Mouse (Mus musculus) right cerebral cortex, adult 18-20 months (tissue): ENCODE measurements around the gene Col7a1.

Experiments
- DNase-seq: peaks from one replicate; pipeline ENCODE4 v3.0.0; 2022; ENCODE audit warnings: mixed read lengths

Col7a1 gene

DNA sequence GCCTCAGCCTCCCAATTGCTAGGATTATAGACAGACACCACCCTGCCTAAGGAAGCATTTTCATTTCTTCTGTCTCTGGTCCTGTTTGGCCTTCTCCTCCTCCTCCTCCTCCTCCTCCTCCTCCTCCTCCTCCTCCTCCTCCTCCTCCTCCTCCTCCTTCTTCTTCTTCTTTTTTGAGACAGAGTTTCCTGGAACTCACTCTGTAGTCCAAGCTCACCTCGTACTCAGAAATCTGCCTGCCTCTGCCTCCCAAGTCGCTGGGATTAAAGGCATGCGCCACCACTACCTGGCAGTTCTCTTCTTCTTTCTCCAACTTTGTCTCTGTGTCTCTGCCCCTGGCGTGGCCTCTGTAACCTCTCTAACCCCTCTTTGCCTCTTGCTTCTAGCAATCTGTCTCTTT lies 32.3 kb downstream of the Col7a1 start, which contains the start of gene Ucn2:
Gene Ucn2 (plus strand): TSS at position 301 of the 400 bp plus-strand sequence.
- no peak for DNase-seq

GRCm38 (mm10) chr9:108987704-108988350 lies 34.4 kb downstream of the Col7a1 start:
- DNase-seq = no peak

DNA sequence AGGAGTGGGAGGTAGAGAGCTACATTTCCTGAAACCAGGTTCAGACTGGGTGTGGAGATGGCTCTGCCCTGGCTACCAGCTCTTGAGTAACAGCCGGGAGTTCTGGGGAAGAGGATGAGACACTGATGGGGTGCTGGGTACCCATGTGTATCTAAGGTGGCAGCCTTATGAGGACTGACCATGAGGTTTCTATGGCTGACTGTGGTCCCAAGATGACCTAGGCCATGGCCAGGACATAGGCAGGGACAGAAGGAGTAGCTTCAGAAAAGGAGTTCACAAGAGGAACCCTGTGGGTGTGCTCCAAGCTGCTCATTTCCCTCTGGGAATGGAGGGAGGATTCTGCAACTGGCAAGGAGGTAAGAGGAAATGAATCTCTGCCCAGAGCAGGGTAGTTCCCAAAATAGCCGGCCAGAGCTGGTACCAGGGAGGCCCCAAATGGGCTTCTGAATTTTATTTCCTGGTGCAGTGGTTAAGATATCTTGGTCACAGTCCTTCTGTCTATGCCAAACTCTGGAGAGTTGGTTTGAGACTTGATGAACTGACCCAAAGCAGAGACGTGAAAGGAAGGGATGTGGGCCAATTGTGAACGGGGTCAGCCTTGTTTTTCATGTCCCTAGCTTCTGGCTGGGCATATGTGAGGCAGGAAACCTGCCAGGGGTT lies 36.5 kb downstream of the Col7a1 start:
- no peak for DNase-seq

DNA sequence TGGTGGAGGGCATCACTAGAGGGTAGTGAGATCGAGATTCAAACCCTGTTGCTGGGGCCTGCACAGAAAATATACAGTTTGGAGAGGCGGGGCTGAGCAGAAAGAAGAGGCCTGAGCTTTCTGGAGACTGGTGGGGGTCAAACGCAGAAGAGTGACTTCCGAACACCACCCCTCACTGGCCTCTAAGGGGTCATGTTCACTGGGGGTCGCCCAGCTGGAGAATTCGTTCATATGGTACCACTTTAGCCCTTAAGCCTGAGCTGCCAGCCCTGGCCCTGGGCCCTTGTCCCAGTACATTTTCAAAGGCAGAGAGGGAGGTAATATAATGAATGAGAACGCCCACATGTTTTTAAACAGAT lies 37.1 kb downstream of the Col7a1 start:
- no peak for DNase-seq

- DNase-seq = peak; percentile 96
These were observed 38.2 kb downstream of the Col7a1 start, which contains the start of gene Pfkfb4 for GRCm38 (mm10) chr9:108991428-108992084. Gene Pfkfb4 (plus strand): TSS chr9:108991778.

GRCm38 (mm10) chr9:108992085-108992469 lies 38.7 kb downstream of the Col7a1 start:
- DNase-seq = no peak

DNA sequence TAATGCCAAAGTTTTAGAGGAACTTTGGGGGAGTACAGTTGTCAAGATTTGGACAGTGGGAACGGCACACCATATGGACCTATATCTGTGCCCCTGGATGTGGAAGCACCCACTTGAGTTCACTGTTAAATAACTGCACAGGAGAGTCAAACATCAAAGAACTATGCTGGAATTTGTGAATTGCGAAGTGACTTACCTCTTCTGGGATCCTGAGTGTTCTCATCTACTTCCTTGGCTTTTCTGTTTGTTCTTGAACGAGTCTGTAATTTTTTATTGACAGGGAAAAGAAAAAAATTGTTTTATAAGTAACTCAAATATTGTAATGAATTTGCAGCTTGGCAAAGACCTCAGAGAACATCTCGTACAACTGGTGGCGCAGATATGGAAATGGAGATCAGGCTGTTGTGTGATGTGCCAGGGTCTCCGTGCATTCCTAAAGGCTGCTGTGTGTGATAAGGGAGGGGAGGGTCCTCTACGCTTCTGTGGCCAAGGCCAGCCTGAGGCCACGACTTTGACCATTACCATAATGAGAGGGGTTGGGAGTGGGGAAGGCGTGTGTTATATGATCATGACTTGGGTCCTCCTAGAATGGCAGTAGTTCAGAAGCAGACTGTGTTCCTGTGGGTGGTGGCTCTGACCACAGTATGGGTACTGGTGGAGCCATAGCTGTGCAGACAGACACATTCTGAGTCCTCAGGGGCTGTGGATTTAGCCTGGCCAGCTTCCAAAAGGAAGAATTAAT lies 39.4 kb downstream of the Col7a1 start:
- DNase-seq = no peak

DNA sequence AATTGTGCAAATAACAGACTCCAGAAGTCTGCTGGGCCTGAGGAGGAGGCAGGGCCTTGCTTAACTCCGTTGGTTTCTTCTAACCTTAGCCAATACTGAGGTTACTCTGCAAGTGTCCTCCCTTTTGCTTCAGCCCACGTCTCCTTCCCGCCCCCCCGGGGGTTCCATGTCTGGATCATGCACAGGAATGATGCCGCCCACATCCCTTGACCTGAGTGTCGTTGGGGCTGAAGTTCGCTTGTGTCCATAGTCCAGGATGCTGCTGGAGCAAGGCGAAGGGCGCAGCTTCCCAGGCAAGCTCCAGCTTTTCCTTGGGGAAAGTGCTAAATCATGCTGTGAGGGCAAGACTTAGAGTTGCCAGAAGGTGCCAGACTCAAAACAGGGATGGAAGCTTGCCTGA lies 43.0 kb downstream of the Col7a1 start:
- no peak for DNase-seq

GRCm38 (mm10) chr9:108998287-108999166 lies 45.1 kb downstream of the Col7a1 start:
- DNase-seq = no peak

GRCm38 (mm10) chr9:108999167-108999526 lies 45.8 kb downstream of the Col7a1 start:
- DNase-seq = no peak

- peak; percentile 60 for DNase-seq
These were observed 47.3 kb downstream of the Col7a1 start for GRCm38 (mm10) chr9:109000726-109001125.

DNA sequence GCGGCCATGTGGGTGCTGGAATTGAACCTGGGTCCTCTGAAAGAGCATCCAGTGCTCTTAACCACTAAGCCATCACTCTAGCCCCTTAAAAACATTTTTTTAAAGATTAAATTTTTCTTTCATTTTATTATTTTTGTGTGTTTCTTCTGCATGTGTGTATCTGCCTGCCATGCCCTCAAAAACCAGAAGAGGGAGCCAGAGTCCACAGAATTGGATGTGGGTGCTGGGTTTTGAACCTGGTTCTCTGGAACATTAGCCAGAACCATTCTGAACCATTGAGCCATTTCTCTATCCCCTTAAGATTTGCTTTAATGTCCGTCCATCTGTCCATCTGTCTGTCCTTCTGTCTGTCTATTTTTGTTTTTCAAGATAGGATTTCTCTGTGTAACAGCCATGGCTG lies 49.8 kb downstream of the Col7a1 start:
- no peak for DNase-seq

- DNase-seq = no peak
These were observed 53.8 kb downstream of the Col7a1 start for GRCm38 (mm10) chr9:109007025-109007780.

- no peak for DNase-seq
These were observed 54.7 kb downstream of the Col7a1 start for GRCm38 (mm10) chr9:109008081-109008480.

DNA sequence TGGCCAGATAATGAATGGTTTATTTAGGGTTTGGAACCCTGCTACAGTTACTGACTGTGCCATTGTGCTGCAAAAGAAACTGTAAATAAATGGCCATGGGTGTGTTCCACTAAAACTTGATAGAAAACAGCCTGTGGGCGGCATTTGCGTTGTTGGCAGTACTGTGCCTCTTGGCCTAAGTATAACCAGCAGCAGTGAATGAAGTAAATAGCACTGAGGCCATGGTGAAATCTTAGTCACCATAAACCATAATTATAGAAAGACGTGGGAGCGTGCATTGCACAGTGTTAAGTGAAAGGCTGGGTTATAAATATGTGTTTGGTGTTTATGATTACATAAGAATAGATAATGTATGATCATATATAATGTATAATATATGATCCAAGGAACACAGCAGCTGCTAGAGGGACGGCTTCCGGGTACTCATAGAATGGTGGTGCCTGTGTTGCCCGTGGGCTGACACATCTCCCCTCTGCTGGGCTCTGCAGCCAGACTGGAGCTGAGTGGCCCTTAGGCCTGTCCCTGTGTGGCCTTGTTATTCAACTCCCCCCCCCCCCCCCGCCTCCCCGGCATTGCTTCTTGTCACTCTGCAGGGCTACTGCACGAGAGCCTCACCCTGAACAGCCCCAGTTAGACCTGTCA lies 55.7 kb downstream of the Col7a1 start:
- peak; percentile 75 for DNase-seq

DNA sequence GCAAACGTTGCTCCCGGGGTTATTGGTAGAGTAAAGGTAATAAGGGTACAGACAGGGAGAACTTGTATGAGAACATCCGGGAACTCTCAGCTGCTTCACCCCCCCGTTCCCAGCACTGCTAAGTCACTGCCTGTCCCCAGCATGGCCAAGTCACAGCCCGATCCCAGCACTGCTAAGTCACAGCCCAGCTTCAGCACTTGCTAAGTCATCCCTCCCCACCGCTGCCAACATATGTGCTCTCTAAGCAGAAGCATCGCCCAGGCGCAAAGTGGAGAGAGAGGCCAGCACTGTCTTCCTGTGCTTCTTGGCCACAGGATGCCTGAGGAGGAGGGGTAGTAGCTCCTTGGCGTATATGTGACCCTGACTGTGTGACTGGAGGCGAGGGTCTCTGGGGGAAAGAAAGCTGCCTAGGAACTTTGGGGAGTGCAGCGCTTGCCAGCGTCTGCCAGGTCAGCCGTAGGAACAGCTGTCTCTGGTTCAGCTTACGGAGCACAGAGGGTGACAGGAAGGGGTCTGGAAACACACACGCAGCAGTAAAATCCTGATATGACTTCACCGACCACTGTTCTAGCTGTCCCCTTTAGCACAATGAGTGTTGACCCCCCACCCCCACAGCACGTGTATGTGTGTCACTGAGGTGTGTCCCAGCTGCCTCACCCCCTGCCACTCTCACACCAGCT lies 56.4 kb downstream of the Col7a1 start:
- DNase-seq = peak; percentile 77

- DNase-seq = no peak
These were observed 56.9 kb downstream of the Col7a1 start for GRCm38 (mm10) chr9:109010316-109010690.

DNA sequence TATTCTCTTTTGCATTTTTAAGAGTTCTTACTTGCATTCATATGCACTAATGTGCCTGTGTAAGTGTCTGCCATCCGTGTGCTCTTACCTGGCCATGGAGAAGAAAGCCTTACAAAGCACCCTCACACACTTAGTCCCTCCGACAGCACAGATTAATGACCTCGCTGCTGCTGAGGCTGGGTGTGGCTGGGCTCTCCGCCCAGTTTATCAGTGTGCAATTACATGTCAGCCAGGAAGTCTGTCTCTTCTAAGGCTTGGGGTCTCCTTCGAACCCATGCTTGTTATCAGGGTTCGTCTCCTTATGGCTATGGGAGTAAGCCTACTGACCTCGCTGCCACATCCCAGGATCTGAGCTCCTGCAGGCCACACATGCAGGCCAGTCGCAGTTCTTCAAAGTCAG lies 62.0 kb downstream of the Col7a1 start:
- DNase-seq = no peak

DNA sequence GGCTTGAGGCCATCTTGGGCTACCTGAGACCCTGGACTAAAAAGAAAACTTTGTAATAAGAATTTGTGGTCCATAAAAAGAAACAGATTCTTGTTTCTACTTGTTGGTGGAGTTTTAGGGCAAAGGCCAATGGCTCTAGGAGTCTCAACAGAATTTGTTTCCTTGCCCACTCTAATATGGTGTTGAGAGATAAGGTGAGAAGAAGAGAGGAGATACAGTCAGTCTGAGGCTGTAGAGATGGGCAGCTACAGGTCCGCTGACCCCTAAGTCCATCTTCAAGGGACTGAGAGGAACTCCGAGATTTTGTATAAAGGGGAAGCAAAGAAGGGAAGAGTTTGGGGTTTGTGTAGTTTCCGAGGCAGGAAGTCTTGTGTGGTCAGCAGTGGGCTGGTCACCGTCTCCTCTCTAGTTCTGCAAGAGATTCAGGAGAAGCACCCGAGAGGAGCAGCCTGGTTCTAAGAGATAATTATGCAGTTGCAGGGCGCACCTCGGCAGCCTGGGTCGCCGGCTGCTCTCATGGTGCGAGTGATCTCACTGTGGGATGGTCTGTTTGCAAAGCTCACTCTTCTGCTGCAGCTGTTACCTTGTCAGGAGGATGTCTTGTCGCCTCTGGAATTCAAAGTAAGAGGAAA lies 63.7 kb downstream of the Col7a1 start:
- no peak for DNase-seq

DNA sequence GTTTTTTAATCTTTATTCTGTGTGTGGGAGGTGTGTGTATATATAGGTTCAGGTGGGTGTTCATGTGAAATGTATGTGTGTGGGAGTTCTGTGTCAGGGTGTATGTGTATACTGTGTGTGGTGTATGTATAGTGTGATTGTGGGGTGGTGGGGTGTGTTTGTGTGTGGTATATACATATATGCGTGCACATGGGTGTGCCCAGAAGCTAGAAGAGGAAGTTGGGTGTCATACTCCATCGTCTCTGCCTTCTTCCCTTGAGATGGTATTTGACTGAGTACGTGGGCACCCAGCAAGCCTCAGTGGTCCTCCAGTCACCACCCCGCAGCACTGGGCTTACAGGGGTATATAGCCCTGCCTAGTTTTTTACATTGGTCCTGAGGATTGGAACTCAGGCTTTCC lies 68.0 kb downstream of the Col7a1 start:
- no peak for DNase-seq
